Mouse (Mus musculus): ENCODE results near the gene Lrrn4. TPM values are rescaled to one million over a fixed set of nuclear protein-coding genes. Genes with fewer than 3 reads are reported as not detected.

Lrrn4 gene
- 2.8 and 2.9 TPM in 2 replicates for polyA plus RNA-seq (2012; rRNA removed; ENCODE audit: low replicate concordance)

GRCm38 (mm10) chr2:132880844-132881645 lies at the start of gene Lrrn4:
Lrrn4 (minus strand) TSS chr2:132880891.

GRCm38 (mm10) chr2:132846407-132847358 lies 34.0 kb downstream of the Lrrn4 start, which contains the start of gene Crls1:
Crls1 (plus strand) TSS chr2:132846666.

Other genes starting within 250 kb of the Lrrn4 start
- gene Shld1, start 194.0 kb downstream of the Lrrn4 start, polyA plus RNA-seq (2012; rRNA removed; ENCODE audit: low replicate concordance): 10.4 and 23.2 TPM in 2 replicates
- not detected in 2 replicates for gene Chgb, start 99.6 kb downstream of the Lrrn4 start, polyA plus RNA-seq (2012; rRNA removed; ENCODE audit: low replicate concordance)
- gene Trmt6, start 64.8 kb downstream of the Lrrn4 start, polyA plus RNA-seq (2012; rRNA removed; ENCODE audit: low replicate concordance): 2.2 and 4.2 TPM in 2 replicates
- gene Mcm8, start 64.8 kb downstream of the Lrrn4 start, polyA plus RNA-seq (2012; rRNA removed; ENCODE audit: low replicate concordance): 0.61 and 1.1 TPM in 2 replicates
- 56.7 and 73.9 TPM in 2 replicates for gene Crls1, start 34.2 kb downstream of the Lrrn4 start, polyA plus RNA-seq (2012; rRNA removed; ENCODE audit: low replicate concordance)
- 2.0 and 2.6 TPM in 2 replicates for gene Fermt1, start 65.0 kb upstream of the Lrrn4 start, polyA plus RNA-seq (2012; rRNA removed; ENCODE audit: low replicate concordance)

Data from mammary gland, adult 2 months (tissue).